21 mouse cellular contexts compared by ENCODE assay signal in the genomic region with DNA sequence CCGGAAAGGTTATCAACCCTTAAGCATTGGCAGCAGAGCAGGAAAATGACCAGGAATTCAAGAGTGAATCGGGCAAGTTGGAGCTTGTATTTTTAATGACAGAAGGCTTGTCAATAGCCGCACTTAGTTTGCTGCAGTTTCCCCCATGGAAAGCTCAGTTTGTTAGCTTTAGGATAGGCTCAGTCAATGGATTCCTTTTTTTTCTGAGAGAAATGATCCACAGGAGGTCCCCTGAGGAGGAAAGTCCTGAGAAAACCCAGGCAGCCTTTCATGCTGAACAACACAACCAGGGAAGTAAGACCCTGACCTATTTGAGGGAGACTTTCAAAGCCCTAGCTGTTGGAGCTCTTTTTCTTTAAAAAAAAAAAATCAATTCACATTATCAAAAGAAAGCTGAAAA.
"Had no signal": no experiment of that assay in that cellular context is flagged by ENCODE, and none has a peak within 500 bp of the region (broad histone marks: within the 10 kb centered on the region; RNA-seq: fewer than 3 reads in every experiment).

No protein-coding gene starts in this region.

- H3K27me3 ChIP-seq: limb, embryonic 13.5 days; liver, embryonic 12.5 days; liver, embryonic 15.5 days; lung, embryonic 15.5 days; midbrain, embryonic 12.5 days; neural tube, embryonic 13.5 days had no signal

- H3K4me1 ChIP-seq: limb, embryonic 13.5 days; lung, embryonic 15.5 days had no signal

- H3K36me3 ChIP-seq: limb, embryonic 10.5 days; limb, embryonic 13.5 days; liver, embryonic 12.5 days; liver, embryonic 15.5 days; lung, embryonic 15.5 days; midbrain, embryonic 12.5 days; neural tube, embryonic 13.5 days had no signal

- H3K9ac ChIP-seq: limb, embryonic 13.5 days; liver, embryonic 12.5 days; liver, embryonic 15.5 days; lung, embryonic 15.5 days; midbrain, embryonic 12.5 days; neural tube, embryonic 13.5 days had no signal

- H3K4me3 ChIP-seq: layer of hippocampus, adult 2 months; limb, embryonic 10.5 days; limb, embryonic 13.5 days; liver, embryonic 12.5 days; liver, embryonic 15.5 days; lung, embryonic 15.5 days; midbrain, embryonic 12.5 days; myocyte; neural tube, embryonic 13.5 days had no signal

- DNase-seq: kidney, postnatal 25 days; layer of hippocampus, adult 9-11 months; liver; lung, adult 18-20 months; lung, postnatal 10 days; lung, postnatal 36 days; retina, postnatal 1 day; right cerebral cortex, postnatal 25 days; spleen, adult 18-20 months; thymus, adult 18-20 months; thymus, postnatal 36 days had no signal

- H3K9me3 ChIP-seq: limb, embryonic 10.5 days; liver, embryonic 12.5 days; liver, embryonic 15.5 days; lung, embryonic 15.5 days; midbrain, embryonic 12.5 days; neural tube, embryonic 13.5 days had no signal

- ATAC-seq: liver, embryonic 12.5 days; midbrain, embryonic 16.5 days had no signal

- H3K4me2 ChIP-seq: limb, embryonic 13.5 days; liver, embryonic 12.5 days; liver, embryonic 15.5 days; lung, embryonic 15.5 days; midbrain, embryonic 12.5 days; neural tube, embryonic 13.5 days had no signal

- H3K27ac ChIP-seq: layer of hippocampus, adult 2 months; limb, embryonic 10.5 days; limb, embryonic 13.5 days; liver, embryonic 12.5 days; liver, embryonic 15.5 days; lung, embryonic 15.5 days; neural tube, embryonic 13.5 days had no signal
